Mouse (Mus musculus) midbrain, postnatal 0 days (tissue): Measurements from ENCODE around the gene Gpc1. TPM values are rescaled to one million over a fixed set of nuclear protein-coding genes. Genes with fewer than 3 reads are reported as not detected.

Experiments
- ATAC-seq: fragments of 200-750 bp; cut with Nextera tagmentation; 2 replicates; pipeline ENCODE4 v1.8.0; 2017; ENCODE audit warnings: moderate number of reproducible peaks, mild to moderate bottlenecking, moderate TSS enrichment, moderate library complexity; ENCODE audit not compliant: low FRiP score
- DNase-seq: peaks from one replicate; pipeline ENCODE4 v3.0.0-alpha.2; 2015; ENCODE audit warnings: low spot score
- H3K27ac ChIP-seq: fragments of 300-500 bp; sonication (generic); 2 replicates; pipeline ENCODE4 v1.5.1; 2014; ENCODE audit warnings: low read depth, mild to moderate bottlenecking, low read length, mixed read lengths
- H3K27me3 ChIP-seq: fragments of 300-500 bp; sonication (generic); 2 replicates; pipeline ENCODE4 v1.6.1; 2014; ENCODE audit warnings: low read length, control low read depth, mixed read lengths; ENCODE audit not compliant: insufficient read depth
- H3K36me3 ChIP-seq: fragments of 300-500 bp; sonication (generic); 2 replicates; pipeline ENCODE4 v1.6.1; 2014; ENCODE audit warnings: low read length, control low read depth, mixed read lengths; ENCODE audit not compliant: insufficient read depth
- H3K4me1 ChIP-seq: fragments of 300-500 bp; sonication (generic); 2 replicates; pipeline ENCODE4 v1.6.1; 2014; ENCODE audit warnings: mild to moderate bottlenecking, control low read depth, antibody characterized with exemption, low read length, mixed read lengths; ENCODE audit not compliant: insufficient read depth
- H3K4me2 ChIP-seq: fragments of 300-500 bp; sonication (generic); 2 replicates; pipeline ENCODE4 v1.6.1; 2014; ENCODE audit warnings: low read depth, mild to moderate bottlenecking, low read length, mixed read lengths; ENCODE audit not compliant: poor library complexity, severe bottlenecking
- H3K4me3 ChIP-seq: fragments of 300-500 bp; sonication (generic); 2 replicates; pipeline ENCODE4 v1.5.1; 2014; ENCODE audit warnings: low read depth, mild to moderate bottlenecking, low read length, moderate library complexity
- H3K9ac ChIP-seq: fragments of 300-500 bp; sonication (generic); replicated peaks from 2 replicates; pipeline ENCODE4 v1.6.1; 2014; ENCODE audit warnings: mild to moderate bottlenecking, low read length, moderate library complexity, mixed read lengths; ENCODE audit not compliant: poor library complexity, severe bottlenecking
- H3K9me3 ChIP-seq: fragments of 300-500 bp; sonication (generic); 2 replicates; pipeline ENCODE4 v1.6.1; 2016; ENCODE audit warnings: low read length, control low read depth
- CTCF ChIP-seq: IDR thresholded peaks from 2 replicates; pipeline ENCODE4 v1.5.1; 2016; ENCODE audit warnings: antibody characterized with exemption, mild to moderate bottlenecking
- WGBS: fragments of 180-500 bp; shearing (Covaris S2); extraction: QIAGEN DNeasy Blood & Tissue Kit; methylation state at CpG from one replicate; pipeline ENCODE4 v1.1.7; 2014; 5-methylcytosine and 5-hydroxymethylcytosine counted together
- polyA plus RNA-seq: library from polyadenylated mRNA; unstranded; fragments of >200 nt; fragmentation: Nextera tagmentation; extraction: Ambion mirVana; gene quantifications from 2 replicates; pipeline ENCODE4 v1.2.1, GENCODE M21; 2015
- total RNA-seq: library from RNA; depleted of rRNA; stranded (reverse); fragments of >200 nt; gene quantifications from 2 replicates; pipeline ENCODE4 v1.2.3, GENCODE M21; 2014

Gene Gpc1
- total and polyA plus RNA-seq, 2 experiments from 2014 or later = 53.3 to 151 TPM

DNA sequence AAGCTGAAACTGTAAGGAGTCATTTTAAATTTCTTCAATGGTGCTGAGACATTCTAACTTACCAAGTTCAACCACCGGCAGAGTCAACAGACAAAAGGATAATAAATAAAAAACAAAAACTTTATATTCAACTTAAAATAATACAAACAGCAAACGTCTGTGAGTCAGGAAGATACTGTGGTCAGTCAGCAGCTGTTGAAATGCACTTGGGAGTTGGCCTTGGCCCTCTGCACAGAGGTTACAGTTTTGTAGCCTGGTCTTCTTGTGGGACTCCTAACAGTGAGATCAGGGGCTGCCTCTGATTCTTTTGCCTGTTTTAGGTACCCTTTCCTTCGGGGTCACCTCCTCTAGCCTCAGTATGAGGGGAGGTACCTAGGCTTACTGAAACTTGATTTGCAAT is 62.5 kb downstream of the Gpc1 start:
- no peak for DNase-seq
- H3K27me3 ChIP-seq = no peaks in the 10 kb centered on the region
- H3K9me3 ChIP-seq = no peaks in the 10 kb centered on the region
- no peak overlapping the region for H3K4me2 ChIP-seq
- TF ChIP-seq CTCF = no peak
- H3K4me1 ChIP-seq = no peaks in the 10 kb centered on the region
- H3K4me3 ChIP-seq = no peak overlapping the region
- no peak for ATAC-seq
- no peak overlapping the region for H3K9ac ChIP-seq
- 72% methylated on average over 3 of the region's 3 CpGs for WGBS
- H3K27ac ChIP-seq = no peak overlapping the region
- no peaks in the 10 kb centered on the region for H3K36me3 ChIP-seq

DNA sequence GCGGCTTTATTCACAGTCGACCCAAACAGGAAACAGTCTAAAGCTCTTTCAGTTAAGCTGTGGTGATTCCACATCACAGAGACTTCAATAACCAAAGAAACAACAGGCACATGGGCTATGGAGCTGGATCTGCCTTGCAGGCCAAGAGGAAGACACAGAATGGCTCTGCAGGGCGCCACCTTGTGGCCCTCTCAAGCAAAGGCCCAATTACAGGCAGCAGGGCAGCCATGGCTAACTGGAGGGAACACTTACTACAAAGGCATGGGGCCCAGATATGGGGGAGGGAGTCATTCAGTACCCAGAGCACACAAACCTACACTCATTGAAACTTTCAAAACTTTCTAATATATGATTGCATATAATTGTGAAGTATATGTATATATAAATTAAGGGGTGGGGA is 63.6 kb downstream of the Gpc1 start:
- ATAC-seq (peak; percentile 63; the same call in 1 of the 2 replicates), DNase-seq (peak; percentile 90)
- H3K4me1 ChIP-seq = no peaks in the 10 kb centered on the region
- H3K9ac ChIP-seq = no peak overlapping the region
- no peak overlapping the region for H3K4me2 ChIP-seq
- H3K4me3 ChIP-seq = no peak overlapping the region
- no peaks in the 10 kb centered on the region for H3K27me3 ChIP-seq
- peak; percentile 94 for TF ChIP-seq CTCF
- WGBS = 13% methylated on average over 3 of the region's 3 CpGs
- H3K36me3 ChIP-seq = no peaks in the 10 kb centered on the region
- no peaks in the 10 kb centered on the region for H3K9me3 ChIP-seq
- H3K27ac ChIP-seq = no peak overlapping the region

DNA sequence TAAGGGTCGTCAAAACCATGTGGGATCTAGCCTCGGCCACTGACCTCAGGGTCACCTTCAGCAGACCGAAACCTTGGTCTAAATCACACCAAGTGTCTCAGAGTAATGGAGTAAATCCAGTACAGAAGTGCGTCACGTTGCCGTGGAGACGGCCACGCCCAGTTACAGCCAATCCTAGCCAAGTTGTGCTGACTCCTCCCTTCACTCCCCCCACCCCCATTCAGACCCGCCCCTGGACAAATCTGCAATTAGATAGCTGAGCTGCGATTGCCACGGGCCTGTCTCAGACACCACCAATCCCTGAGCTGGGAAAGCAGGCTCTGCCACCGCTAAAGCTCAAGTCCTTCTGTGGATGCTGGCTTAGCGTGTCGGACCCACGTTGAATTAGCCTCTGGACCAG is 71.3 kb downstream of the Gpc1 start, which contains the start of gene Ankmy1:
Gene Ankmy1 (minus strand): TSS at position 121 of the 400 bp plus-strand sequence.
- Histone ChIP-seq H3K4me3 (peak within 1 kb of the TSS; percentile 12; the same call in 1 of the 2 replicates), H3K9ac (no peak within 1 kb of the TSS), H3K36me3 (no peaks in the 10 kb centered on the region), H3K4me1 (peaks cover 4% of the 10 kb centered on the region; the same call in 1 of the 2 replicates), H3K9me3 (no peaks in the 10 kb centered on the region), H3K4me2 (peak within 1 kb of the TSS; percentile 43), H3K27me3 (no peaks in the 10 kb centered on the region), H3K27ac (no peak within 1 kb of the TSS)
- ATAC-seq (peak; percentile 25; the same call in 1 of the 2 replicates), DNase-seq (peak; percentile 80)
- TF ChIP-seq CTCF = no peak
- WGBS = 1% methylated on average over 15 of the region's 15 CpGs

DNA sequence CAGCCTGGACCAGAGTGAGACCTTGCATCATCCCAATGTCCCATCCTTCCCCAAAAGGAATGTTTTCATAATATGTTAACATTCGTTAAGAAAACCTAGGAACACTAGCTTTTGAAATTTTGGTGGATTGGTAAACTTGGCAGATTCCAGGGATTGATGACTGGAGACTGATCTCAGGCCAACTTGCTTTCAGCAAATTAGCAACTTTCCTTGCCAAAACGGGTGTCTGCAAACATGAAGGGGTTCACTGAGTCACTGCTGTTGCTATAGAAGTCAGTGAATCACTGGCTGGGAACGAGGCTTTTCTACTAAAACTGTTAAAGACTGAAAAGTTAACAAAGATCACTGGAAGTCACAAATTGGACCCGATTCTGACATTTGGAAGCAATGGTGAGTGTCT is 72.2 kb downstream of the Gpc1 start:
- no peaks in the 10 kb centered on the region for H3K27me3 ChIP-seq
- H3K4me3 ChIP-seq = no peak overlapping the region
- 73% methylated on average over 4 of the region's 4 CpGs for WGBS
- no peak overlapping the region for H3K4me2 ChIP-seq
- no peaks in the 10 kb centered on the region for H3K9me3 ChIP-seq
- peaks cover 8% of the 10 kb centered on the region; the same call in 1 of the 2 replicates for H3K4me1 ChIP-seq
- TF ChIP-seq CTCF = no peak
- H3K9ac ChIP-seq = no peak overlapping the region
- no peaks in the 10 kb centered on the region for H3K36me3 ChIP-seq
- H3K27ac ChIP-seq = no peak overlapping the region
- DNase-seq (no peak), ATAC-seq (no peak)

DNA sequence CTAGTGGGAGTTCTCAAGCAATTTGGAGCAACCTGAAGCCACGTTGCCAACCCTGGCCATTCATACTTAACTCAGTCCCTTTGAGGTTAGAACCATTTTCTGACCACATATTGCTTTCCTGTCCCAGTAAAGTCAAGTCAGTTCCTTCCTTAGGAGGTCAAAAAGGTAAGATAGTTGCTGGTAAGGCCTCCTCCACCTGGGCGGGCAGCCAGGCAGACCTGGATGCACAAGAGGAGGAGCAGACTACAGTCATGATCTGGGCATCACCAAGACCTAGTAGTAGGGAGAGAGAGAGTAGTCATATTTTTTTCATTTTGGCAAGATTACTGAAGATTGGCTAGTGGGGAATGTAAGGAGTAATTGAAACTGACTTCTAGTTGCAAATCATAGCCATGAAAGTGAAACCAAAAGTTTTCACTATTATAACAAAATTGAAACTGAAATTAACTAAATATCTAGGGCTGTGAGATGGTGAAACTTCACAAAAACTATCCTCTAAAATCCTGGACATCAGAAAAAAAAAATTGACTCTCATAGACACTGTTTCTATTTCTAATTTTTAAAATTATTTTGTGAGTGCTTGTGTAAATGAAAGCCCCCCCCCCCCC is 74.4 kb downstream of the Gpc1 start:
- 100% methylated on average over 2 of the region's 2 CpGs for WGBS
- DNase-seq (no peak), ATAC-seq (no peak)
- no peaks in the 10 kb centered on the region for H3K9me3 ChIP-seq
- H3K36me3 ChIP-seq = no peaks in the 10 kb centered on the region
- TF ChIP-seq CTCF = no peak
- no peak overlapping the region for H3K27ac ChIP-seq
- H3K4me2 ChIP-seq = no peak overlapping the region
- H3K9ac ChIP-seq = no peak overlapping the region
- H3K27me3 ChIP-seq = no peaks in the 10 kb centered on the region
- H3K4me1 ChIP-seq = peaks cover 15% of the 10 kb centered on the region
- H3K4me3 ChIP-seq = no peak overlapping the region

DNA sequence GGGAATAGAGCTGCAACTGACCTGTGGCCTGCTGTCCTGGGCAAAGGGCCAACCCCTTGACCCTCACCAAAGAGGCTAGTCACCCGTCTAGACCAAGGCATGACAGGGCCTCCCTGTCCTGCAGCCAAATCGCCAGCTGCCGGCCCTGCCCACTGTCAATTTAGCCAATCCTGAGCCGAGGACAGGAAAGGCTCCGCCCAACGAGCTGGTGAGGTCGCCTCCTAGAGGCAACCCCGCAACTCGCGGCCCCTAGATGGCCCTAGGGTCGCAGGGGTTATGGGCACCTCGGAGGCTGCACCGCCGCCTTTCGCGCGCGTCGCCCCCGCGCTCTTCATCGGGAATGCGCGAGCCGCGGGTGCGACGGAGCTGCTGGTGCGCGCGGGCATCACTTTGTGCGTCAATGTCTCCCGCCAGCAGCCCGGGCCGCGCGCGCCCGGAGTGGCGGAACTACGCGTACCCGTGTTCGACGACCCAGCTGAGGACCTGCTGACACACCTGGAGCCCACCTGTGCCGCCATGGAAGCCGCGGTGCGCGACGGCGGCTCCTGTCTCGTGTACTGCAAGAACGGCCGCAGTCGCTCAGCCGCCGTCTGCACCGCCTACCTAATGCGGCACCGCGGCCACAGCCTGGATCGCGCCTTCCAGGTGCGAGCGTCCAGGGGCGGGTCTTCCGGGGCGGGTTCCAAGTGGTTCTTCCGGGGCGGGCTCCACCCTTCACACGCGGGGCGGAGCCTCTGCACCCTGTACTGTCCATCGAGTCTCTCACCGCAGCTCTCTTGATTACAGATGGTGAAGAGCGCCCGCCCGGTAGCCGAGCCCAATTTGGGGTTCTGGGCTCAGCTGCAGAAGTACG is 75.6 kb downstream of the Gpc1 start, which contains the start of gene Dusp28:
Gene Dusp28 (plus strand): TSS at position 203 of the 853 bp plus-strand sequence.
- Histone ChIP-seq H3K4me2 (peak within 1 kb of the TSS; percentile 83), H3K9ac (peak within 1 kb of the TSS; percentile 79), H3K9me3 (no peaks in the 10 kb centered on the region), H3K4me3 (peak within 1 kb of the TSS; percentile 71), H3K4me1 (peaks cover 20% of the 10 kb centered on the region), H3K27ac (peak within 1 kb of the TSS; percentile 94), H3K27me3 (no peaks in the 10 kb centered on the region), H3K36me3 (no peaks in the 10 kb centered on the region)
- ATAC-seq (peak; percentile 87), DNase-seq (peak; percentile 92)
- peak; percentile 75 for TF ChIP-seq CTCF
- 2% methylated on average over 80 of the region's 81 CpGs for WGBS
